Mouse (Mus musculus): ENCODE measurements around the gene Fam155a. TPM values are rescaled to one million over a fixed set of nuclear protein-coding genes. Genes with fewer than 3 reads are reported as not detected.
"Not testable (repeated sequence)": the region's sequence is repeated elsewhere in the genome, so short reads cannot be mapped to it uniquely, and the experiment has no call there.

Gene Fam155a
- 5.5 and 7.9 TPM in 2 replicates for total RNA-seq (2021)
- long read RNA-seq, partial matches to known transcripts = 0 of 2 reads
- long read RNA-seq, other reads (novel, unspliced or antisense) = 2 of 2 reads

DNA sequence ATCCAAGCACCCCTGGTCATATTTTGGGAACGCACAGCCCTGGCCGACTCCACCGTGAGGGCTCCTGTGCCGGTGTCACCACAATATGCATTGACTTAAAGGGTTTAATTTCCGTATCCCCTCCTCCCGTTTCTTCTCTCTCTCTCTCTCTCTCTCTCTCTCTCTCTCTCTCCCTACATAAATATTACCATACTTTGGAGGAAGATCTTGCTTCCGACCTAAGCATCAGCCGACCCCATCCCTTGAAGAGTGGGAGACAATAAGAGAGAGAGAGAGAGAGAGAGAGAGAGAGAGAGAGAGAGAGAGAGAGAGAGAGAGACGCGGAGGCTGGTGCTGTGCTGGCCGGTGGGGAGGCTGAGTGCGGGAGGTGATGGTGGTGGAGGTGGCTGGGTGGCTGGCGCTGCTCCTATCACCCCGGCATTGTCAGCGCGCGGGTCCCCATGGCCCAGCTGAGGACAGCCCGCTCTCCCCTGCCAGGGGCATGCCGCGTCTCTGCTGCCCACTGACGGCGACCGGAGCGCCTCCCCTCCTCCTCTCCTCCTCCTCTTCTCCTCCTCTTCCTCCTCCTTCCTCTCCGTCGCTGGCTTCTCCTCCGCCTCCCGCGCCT, at the start of gene Fam155a:
Fam155a (minus strand) TSS at position 163 of the 607 bp plus-strand sequence.
- no peak for DNase-seq

DNA sequence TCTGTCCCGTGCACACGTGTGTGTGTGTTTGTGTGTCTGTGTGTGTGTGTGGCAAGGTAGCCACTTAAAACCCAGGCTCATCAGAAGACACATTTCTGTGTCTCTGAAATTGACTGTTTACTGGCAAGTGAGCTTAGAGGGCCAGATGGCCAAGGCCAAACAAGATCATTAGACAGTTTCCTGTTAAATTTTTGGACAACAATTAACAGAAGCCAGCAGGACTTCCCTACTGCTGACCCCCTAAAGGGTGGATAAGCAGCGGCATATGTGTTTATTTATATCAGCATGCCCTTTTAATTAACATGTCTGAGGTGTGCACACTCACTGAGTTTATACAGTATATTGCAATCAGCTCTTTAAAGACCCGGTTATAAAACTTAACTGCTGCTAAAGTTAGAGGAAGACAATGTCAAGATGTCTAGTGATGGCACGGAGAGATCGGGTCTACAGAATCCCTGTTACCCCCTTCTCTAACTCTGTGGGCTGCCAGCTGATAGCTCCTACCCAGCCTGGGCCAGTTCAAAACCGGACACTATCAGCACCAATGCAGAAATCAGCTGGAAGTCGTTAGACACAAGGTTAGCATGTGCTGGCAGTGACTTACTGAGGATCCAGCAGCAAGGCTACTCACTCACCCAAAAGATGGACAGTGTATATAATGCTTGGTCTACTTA, 42.4 kb upstream of the Fam155a start:
- DNase-seq = no peak

DNA sequence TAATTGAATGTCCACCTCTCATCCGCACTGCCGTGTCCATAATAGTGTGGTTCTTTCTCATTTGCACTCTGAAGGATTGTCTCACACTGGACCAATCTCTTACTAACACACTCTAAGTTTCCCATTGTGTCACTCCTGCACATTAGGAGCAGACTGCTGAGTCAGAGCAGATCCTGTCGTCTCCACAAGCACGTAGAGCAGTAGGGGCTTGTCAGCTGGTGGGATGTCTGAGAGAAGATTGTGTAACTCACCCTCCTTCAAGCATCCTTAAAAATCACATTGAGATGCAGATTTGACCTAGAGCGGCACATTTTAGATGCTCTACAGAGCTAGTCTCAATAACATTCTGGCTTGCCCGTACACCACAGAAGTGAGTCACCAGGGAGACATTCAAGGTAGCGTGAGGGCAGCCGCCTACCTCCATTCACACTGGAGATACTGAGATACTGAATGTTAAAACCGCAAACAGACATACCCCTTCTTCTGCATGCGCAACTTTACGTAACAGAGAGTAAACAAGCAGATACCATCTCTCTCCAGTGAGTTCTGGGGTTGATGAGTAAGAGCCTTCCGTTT, 40.1 kb upstream of the Fam155a start:
- DNase-seq = no peak

GRCm38 (mm10) chr8:9808596-9808995, 37.6 kb upstream of the Fam155a start:
- no peak for DNase-seq

DNA sequence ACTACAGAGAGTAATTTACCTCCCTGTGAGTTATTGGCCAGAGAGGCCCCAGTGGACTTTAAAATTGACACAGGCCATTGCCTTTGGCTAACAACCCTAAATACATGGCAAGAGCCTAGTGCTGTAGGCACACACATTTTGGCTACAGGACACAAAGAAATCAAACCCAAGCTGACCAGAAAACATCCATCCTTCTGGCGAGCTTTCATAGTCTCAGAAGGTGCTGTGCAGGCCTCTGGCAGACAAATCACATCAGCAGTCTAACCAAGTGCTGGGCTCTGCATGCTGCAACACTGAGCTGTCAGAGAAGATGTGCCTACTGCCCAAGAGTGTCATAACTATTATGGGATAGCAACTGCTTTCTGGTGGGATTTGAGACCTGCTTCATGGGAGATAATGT, 34.7 kb upstream of the Fam155a start:
- DNase-seq = no peak

DNA sequence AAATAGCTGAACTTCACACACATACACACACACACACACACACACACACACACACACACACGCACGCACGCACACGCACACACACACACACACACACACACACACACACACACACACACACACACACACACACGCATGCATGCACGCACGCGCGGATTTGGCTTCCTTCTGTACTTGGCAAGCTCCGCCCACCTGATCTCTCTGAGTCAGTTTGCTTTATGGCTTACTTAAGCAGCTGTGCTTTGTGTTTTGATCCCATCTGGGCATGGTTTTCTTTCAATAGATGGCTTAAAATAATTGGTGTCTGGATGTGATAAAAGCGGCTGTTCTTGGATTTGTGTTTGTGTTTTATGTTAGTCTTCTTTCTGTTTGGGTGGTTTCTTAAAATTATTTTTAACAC, 29.4 kb upstream of the Fam155a start:
- not testable (repeated sequence) for DNase-seq

- no peak for DNase-seq
These were observed 29.0 kb upstream of the Fam155a start for GRCm38 (mm10) chr8:9799923-9800322.

GRCm38 (mm10) chr8:9797514-9797913, 26.6 kb upstream of the Fam155a start:
- DNase-seq = no peak

- DNase-seq = no peak
These were observed 24.8 kb upstream of the Fam155a start for GRCm38 (mm10) chr8:9795724-9796123.

DNA sequence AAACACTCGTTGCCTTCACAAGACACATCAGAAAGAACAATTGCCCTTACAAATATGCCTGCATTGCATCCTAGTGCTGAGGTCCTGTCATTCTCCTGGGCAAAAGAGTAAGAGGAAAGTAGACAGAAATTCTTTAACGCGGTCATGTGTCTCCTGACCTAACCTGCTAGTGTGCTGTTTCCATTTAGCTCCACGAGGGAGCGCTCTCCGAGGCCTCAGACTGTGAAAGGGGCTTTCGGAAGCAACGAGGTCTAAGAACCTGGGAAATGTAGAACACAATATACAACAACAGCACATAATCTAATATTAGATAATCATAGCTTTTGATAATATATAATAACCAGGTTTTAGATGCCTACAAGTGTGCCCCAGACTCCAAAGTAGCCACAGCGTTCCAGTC, 22.4 kb upstream of the Fam155a start:
- no peak for DNase-seq

GRCm38 (mm10) chr8:9780332-9780731, 9.4 kb upstream of the Fam155a start:
- no peak for DNase-seq

- DNase-seq = no peak
These were observed 7.2 kb upstream of the Fam155a start for GRCm38 (mm10) chr8:9778148-9778547.

DNA sequence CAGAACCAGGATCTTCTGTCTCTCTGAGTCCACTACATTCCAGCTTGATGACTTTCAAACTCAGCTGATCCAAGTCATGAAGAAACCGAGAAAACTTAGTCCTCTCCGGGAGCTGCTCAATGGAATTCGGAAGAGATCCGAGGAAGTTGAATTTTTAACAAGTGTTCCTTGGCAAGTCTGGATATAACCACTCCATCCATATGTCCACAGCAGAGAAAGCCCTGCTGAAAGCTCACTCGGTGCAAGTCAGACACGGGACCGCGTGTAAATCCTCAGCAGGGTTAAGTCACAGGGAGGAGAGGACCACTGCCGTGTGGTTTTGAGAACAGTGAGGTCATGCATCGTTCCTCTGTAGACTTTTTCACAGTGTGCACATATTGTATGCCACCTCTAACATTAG, 5.9 kb upstream of the Fam155a start:
- no peak for DNase-seq

DNA sequence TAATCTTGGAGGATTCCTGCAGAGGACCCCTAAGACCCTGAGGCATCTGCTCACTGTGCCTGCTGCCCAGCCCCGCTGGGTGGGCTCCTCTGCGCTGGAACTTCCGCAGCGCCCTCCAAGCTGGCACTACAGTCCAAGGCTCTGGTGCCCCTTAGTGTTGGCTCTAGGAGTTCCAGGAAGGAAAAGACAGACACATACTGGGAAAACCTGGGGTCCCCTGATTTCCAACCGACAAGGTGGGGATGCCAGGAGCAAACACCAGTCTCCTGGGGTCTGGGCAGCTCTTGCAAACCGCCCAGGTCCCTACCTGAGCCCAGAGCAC, 1.5 kb upstream of the Fam155a start:
- no peak for DNase-seq

DNA sequence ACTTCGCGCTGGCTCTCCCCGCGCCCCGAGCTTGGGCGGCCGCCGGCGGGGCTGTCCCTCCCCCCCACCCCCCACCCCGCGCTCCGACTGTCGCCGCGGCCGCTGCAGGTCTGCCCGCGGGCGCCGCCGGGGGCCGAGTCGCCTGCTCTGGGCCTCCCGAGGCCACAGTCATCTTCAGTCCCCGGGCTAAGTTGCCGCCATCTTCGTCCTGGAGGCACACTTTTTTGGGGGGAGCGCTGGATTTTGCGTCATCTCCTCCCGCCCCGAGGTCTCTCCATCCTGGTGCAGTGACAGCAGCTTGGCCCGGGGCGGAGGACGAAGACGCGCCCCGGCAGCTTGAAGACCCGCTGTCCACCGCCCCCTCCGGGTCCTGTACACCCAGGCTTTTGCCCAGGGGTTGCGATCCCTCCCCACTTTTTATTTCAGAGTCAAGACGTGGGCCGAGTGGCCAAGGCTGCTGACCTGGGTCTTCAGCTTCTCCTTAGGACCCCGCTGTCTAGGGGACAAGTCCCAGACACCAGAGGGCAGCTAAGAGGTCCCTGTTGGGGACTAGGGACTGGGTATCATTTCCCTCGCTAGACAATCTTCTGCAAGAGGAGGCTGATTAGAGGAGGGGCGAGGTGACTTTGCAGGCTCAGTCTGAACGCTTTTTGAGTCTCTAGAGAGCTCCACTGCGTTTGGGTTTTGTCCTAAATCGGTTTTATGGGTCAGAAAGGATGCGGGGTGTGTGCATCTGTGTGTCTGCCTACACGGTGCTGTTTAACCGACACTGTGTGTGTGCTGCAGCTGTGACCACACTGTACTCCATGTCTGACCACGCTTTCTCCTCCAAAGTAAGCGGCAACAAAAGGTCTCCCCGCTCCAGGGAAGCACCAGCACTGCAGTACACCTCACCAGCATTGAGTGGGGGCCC, 901 bp upstream of the Fam155a start:
- no peak for DNase-seq

- peak; percentile 10 for DNase-seq
These were observed 531 bp downstream of the Fam155a start for GRCm38 (mm10) chr8:9770261-9770998.

- peak; percentile 80 for DNase-seq
These were observed 1.9 kb downstream of the Fam155a start for GRCm38 (mm10) chr8:9769061-9769460.

- no peak for DNase-seq
These were observed 35.8 kb downstream of the Fam155a start for GRCm38 (mm10) chr8:9735169-9735568.

DNA sequence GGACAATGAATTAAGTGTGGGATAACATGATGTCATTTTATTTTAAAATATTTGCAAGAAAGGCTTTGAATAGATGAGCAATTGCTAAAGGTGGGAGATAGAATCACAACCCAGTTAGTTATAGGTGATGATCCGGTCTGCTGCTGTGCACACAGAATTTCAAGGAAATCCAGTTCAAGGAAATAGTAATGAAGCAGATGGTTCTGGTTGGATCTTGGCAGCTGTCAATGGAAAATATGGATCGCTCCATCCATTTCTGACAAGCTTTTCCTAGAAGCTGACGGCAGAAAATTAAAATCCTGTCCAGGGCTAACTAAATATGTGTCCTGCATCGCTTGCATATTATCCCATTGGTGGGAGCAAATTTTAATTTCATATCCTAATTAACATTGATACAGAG, 61.2 kb downstream of the Fam155a start:
- DNase-seq = no peak

GRCm38 (mm10) chr8:9707433-9707832, 63.5 kb downstream of the Fam155a start:
- DNase-seq = no peak

DNA sequence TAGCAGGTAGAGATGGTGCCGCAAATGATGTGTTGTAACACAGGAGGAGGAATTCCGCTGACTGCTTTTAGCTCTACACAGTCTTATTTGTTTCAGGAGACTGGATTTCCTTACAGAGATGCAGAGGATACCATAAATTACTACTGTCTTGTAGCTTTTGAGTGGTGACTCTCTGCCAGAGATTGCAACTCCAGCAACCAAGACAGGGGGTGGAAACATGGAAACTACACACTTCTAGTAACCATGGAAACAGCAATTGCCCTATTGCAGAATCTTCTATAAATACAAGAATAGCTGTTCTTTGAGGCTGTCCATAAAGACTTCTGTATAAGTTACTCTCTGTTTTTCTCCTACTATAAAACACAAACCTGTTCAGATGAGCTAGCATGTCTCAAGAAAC, 76.2 kb downstream of the Fam155a start:
- no peak for DNase-seq

DNA sequence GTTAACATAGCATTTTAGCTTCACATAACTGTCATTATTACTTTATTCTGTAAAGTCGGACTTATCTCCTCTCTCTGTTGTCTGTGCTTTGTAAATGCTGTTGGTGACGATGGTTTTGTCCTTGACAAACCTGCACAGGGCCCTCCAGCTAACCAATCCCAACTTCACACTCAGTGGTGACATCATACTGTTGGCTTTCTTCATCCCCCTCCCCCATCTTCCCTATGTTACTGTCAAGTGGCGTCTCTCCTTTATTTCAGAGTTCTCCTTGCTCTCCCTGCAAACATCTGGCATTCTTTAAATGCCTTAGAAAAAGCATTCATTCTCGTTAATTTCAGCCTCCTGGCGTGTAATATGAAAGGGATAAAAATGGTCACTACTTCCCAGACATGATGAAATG, 78.6 kb downstream of the Fam155a start:
- DNase-seq = no peak

Data from adrenal gland, postnatal 25 days (tissue).